Mouse (Mus musculus) limb, embryonic 15.5 days (tissue): ENCODE data around the gene Mmp19. TPM values are rescaled to one million over a fixed set of nuclear protein-coding genes. Genes with fewer than 3 reads are reported as not detected.

Experiments used
- ATAC-seq: fragments of 200-750 bp; cut with Nextera tagmentation; 2 replicates; pipeline ENCODE4 v1.8.0; 2017; ENCODE audit warnings: low read depth, moderate TSS enrichment; ENCODE audit not compliant: insufficient number of reproducible peaks, low FRiP score, low TSS enrichment
- H3K27ac ChIP-seq: fragments of 300-500 bp; sonication (generic); 2 replicates; pipeline ENCODE4 v1.5.1; 2015; ENCODE audit warnings: moderate library complexity, mild to moderate bottlenecking, inconsistent platforms
- H3K27me3 ChIP-seq: fragments of 300-500 bp; sonication (generic); 2 replicates; pipeline ENCODE4 v1.6.1; 2015; ENCODE audit warnings: inconsistent platforms
- H3K36me3 ChIP-seq: fragments of 300-500 bp; sonication (generic); 2 replicates; pipeline ENCODE4 v1.6.1; 2015; ENCODE audit warnings: inconsistent platforms
- H3K4me1 ChIP-seq: fragments of 300-500 bp; sonication (generic); 2 replicates; pipeline ENCODE4 v1.6.1; 2015; ENCODE audit warnings: inconsistent platforms
- H3K4me2 ChIP-seq: fragments of 300-500 bp; sonication (generic); 2 replicates; pipeline ENCODE4 v1.6.1; 2015; ENCODE audit warnings: mild to moderate bottlenecking, inconsistent platforms
- H3K4me3 ChIP-seq: fragments of 300-500 bp; sonication (generic); 2 replicates; pipeline ENCODE4 v1.5.1; 2015; ENCODE audit warnings: mild to moderate bottlenecking, inconsistent platforms
- H3K9ac ChIP-seq: fragments of 300-500 bp; sonication (generic); 2 replicates; pipeline ENCODE4 v1.6.1; 2015; ENCODE audit warnings: inconsistent platforms
- H3K9me3 ChIP-seq: fragments of 300-500 bp; sonication (generic); 2 replicates; pipeline ENCODE4 v1.6.1; 2016; ENCODE audit warnings: inconsistent platforms
- WGBS: fragments of 180-500 bp; shearing (Covaris S2); methylation state at CpG from one replicate; pipeline ENCODE4 v1.1.7; 2015; 5-methylcytosine and 5-hydroxymethylcytosine counted together
- polyA plus RNA-seq: library from polyadenylated mRNA; unstranded; fragments of >200 nt; fragmentation: Nextera tagmentation; extraction: Ambion mirVana; gene quantifications from 2 replicates; pipeline ENCODE4 v1.2.1, GENCODE M21; 2015

Mmp19 gene
- 1.7 and 2.5 TPM in 2 replicates for polyA plus RNA-seq

DNA sequence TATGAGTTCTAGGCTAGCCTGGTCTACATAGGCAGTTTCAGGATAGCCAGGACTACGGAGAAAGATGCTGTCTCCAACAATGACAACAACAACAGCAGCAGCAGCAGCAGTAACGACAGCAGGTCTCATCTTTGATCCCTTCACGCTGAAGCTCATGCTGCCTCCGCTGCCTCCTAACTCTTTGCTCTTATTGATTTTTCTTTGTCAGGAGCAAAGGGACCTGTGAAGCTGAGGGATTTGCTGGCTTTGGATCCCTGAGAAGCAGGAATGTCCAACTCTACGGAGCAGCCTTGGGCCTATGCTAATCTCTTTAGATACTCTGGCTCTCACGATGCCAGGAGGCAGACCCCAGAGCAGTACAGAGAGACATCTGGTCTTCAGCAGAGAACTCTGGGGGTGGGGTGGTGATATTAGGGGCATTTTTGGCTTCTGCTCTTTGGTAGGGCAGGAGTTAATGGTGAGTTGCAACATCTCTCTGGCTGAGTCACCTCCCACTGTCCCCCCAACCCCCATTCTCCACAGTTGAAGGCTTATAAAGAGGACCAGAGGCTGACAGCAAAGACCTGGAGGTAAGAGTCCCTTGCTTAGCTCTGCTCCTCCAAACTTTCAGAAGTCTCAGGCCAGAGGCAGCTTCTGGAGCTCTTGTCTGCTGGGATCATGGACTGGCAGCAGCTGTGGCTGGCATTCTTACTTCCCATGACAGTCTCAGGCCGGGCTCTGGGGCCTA, at the start of gene Mmp19:
Gene Mmp19, plus strand, starts transcription at position 513 of the 727 bp plus-strand sequence.
- Histone ChIP-seq H3K27ac (no peak within 1 kb of the TSS), H3K9ac (no peak within 1 kb of the TSS), H3K9me3 (no peaks in the 10 kb centered on the region), H3K4me3 (no peak within 1 kb of the TSS), H3K36me3 (no peaks in the 10 kb centered on the region), H3K27me3 (no peaks in the 10 kb centered on the region), H3K4me2 (no peak within 1 kb of the TSS), H3K4me1 (no peaks in the 10 kb centered on the region)
- 67% methylated on average over 7 of the region's 7 CpGs for WGBS
- no peak for ATAC-seq

DNA sequence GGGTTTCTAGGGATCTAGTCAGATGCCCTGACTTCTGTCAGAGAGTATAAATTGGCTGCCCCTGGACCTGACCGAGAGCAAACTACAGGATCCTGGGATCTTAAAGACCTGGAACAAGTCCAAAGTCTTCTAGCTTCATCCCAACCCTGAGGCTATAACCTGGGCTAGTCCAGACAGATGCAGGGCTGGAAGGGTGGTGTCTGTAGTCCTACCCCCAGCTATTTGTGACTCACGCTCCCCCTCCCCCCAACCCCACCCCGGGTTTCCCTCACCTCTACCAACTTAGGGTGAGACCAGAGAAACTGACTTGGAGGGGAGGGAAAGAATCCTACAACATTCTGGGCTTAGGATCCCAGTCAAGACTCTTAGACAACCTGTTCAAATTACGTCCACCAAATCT, 48.1 kb upstream of the Mmp19 start:
- no peak for ATAC-seq
- Histone ChIP-seq H3K36me3 (no peaks in the 10 kb centered on the region), H3K27me3 (0 out of 2 replicates have a peak, but pooled peaks cover 4% of the 10 kb centered on the region), H3K27ac (peak overlapping the region; percentile 33; the same call in 1 of the 2 replicates), H3K4me1 (peaks cover 26% of the 10 kb centered on the region), H3K9ac (0 out of 2 replicates have a peak overlapping the region, but pooled peaks have one; percentile 8), H3K4me2 (peak overlapping the region; percentile 63), H3K4me3 (peak overlapping the region; percentile 66), H3K9me3 (no peaks in the 10 kb centered on the region)
- 28% methylated on average over 4 of the region's 4 CpGs for WGBS

DNA sequence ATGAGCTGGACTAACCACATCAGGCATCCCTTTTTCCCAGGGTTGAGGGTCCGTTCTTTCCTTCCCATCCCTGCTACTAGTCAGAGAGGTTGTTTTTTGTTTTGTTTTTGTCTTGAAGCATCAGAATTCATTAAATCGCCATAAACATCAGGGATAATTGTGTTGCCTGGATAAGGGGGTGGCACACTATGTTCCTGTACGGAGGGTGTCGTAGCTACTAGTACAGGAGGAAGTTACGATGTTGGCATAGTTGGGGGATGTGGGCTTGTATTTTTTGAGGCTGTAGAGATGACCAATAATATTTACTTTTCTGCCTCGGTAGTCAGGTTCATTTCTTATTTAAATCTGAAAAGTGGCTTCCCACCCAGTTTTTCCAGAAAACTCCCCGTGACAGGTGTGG, 47.5 kb upstream of the Mmp19 start:
- peak overlapping the region; percentile 66 for H3K4me3 ChIP-seq
- H3K27ac ChIP-seq = peak overlapping the region; percentile 79; the same call in 1 of the 2 replicates
- no peaks in the 10 kb centered on the region for H3K9me3 ChIP-seq
- 5% methylated on average over 7 of the region's 7 CpGs for WGBS
- H3K27me3 ChIP-seq = 0 out of 2 replicates have a peak, but pooled peaks cover 4% of the 10 kb centered on the region
- H3K36me3 ChIP-seq = no peaks in the 10 kb centered on the region
- H3K4me2 ChIP-seq = peak overlapping the region; percentile 63
- no peak for ATAC-seq
- H3K9ac ChIP-seq = peak overlapping the region; percentile 62
- H3K4me1 ChIP-seq = peaks cover 24% of the 10 kb centered on the region

DNA sequence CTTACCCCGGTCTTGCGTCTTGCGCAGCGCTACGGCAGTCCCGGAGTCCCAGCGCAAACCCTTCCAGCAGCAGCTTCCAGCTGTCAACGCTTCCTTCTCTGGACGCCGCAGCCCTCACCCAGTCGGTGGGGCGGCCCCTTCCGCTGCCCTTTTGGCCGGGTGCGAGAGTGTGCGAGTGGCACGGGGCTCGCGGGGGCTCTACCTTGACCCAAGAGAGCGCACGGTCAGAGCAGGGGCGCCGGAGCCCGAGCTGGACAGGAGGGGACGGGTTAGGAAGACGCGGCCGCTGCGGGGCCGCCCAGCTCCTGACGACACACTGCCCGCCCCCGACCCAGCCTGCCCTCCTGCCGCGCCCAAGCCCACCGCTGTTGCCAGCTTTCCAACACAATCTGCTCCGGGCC, 46.9 kb upstream of the Mmp19 start:
- peak overlapping the region; percentile 79 for H3K27ac ChIP-seq
- peaks cover 24% of the 10 kb centered on the region for H3K4me1 ChIP-seq
- H3K4me3 ChIP-seq = peak overlapping the region; percentile 66
- H3K36me3 ChIP-seq = no peaks in the 10 kb centered on the region
- ATAC-seq = peak; percentile 64; the same call in 1 of the 2 replicates
- 0 out of 2 replicates have a peak, but pooled peaks cover 4% of the 10 kb centered on the region for H3K27me3 ChIP-seq
- H3K9me3 ChIP-seq = no peaks in the 10 kb centered on the region
- WGBS = under 1% methylated on average over 34 of the region's 37 CpGs
- H3K9ac ChIP-seq = peak overlapping the region; percentile 62
- peak overlapping the region; percentile 63 for H3K4me2 ChIP-seq

DNA sequence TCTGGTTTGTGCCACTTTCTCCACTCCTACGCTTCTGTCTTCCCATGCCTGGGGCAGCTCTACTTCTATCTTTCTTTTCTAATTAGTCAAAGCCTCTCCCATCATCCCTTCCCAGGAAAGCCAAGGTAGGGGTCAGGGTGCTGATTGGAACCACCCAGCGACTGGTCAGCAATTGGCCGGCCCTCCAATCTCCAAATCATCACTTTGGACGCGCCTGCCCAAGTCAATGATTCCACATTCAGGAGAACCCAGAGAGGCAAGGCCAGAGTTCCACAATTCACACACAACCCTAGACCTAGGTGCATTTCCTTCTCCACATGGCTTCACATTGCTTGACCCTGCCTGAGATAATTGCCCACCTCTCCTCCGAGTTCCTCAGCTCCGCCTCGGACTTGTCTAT, 46.5 kb upstream of the Mmp19 start:
- WGBS = 22% methylated on average over 8 of the region's 8 CpGs
- Histone ChIP-seq H3K4me2 (peak overlapping the region; percentile 63), H3K9me3 (no peaks in the 10 kb centered on the region), H3K36me3 (no peaks in the 10 kb centered on the region), H3K27me3 (0 out of 2 replicates have a peak, but pooled peaks cover 4% of the 10 kb centered on the region), H3K9ac (peak overlapping the region; percentile 62), H3K4me3 (peak overlapping the region; percentile 66), H3K27ac (peak overlapping the region; percentile 79), H3K4me1 (peaks cover 26% of the 10 kb centered on the region)
- no peak for ATAC-seq

DNA sequence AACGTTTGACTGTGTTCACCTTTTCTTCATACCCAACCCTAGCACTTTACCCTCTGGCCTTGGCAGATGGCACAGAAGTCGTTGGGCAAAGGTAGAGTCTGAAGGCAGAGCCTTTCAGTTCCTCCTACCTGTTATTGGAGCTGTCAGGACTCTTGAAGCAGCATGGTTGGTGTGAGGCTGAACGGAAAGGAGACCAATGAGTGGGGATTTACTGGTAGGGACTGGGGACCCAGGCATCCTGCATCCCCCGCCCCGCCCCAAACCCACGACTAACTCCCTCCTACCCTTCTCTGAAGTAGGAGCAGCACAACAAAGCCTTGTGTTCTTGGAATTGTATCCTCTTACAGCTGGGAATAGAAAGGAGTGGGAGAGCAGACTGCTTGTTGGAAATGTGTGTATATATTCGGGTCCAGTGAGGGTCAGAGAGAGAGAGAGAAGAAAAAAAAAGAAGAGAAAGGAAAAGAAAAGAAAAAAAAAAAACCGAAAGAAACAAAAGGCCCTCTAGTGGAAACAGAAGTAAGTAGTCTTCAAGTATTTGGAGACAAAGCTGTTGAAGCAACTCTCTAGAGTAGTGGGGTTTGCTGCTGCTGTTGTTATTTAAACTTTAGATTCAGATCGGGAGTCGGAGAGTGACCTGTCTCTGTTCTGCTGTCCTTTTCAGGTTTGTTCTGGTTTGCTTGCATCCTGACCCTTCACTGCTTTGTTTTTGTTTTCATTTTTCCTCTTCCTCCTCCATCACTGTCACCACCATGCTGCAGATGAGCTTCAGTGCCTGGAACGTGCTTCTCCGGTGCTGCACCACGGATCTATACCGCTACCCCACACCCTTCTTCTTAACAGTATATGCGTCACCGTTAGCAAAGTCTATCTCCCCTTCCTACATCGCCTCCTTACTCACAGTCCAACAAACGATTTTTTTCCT, 45.8 kb upstream of the Mmp19 start, which contains the start of gene Dgka:
Gene Dgka, minus strand, starts transcription at position 176 of the 922 bp plus-strand sequence.
- Histone ChIP-seq H3K36me3 (no peaks in the 10 kb centered on the region), H3K4me2 (peak within 1 kb of the TSS; percentile 63), H3K4me1 (peaks cover 33% of the 10 kb centered on the region), H3K27me3 (0 out of 2 replicates have a peak, but pooled peaks cover 4% of the 10 kb centered on the region), H3K9me3 (no peaks in the 10 kb centered on the region), H3K9ac (peak within 1 kb of the TSS; percentile 62), H3K27ac (peak within 1 kb of the TSS; percentile 79), H3K4me3 (peak within 1 kb of the TSS; percentile 66)
- 25% methylated on average over 18 of the region's 18 CpGs for WGBS
- no peak for ATAC-seq

DNA sequence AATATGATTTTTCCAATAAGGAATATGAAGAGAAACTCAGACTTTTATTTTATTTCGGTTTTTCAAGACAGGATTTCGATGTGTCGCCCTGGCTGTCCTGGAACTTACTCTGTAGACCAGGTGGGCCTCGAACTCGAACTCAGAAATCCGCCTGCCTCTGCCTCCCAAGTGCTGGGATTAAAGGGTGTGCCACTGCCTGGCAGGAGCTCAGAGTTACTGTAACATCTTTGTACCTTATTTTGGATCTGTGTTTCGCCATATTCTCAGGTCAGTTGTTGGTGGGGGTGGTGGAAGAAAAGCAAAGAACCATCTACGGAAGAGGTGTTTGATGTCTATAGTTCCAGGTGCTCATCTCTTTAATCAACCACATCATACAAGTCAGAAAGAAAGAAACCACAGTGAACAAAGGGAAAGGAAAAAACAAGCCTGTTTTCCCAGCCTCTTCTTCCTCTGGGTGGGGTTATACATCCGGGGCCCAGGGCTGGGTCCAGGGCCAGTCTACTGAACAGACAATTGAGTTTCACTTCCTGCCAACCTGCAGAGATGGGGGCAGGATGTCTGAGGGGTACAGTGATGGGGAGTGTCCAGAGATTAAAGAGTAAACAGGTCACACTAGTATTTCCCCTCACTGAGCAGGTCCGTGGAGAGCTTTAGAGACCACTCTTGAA, 44.6 kb upstream of the Mmp19 start:
- WGBS = 90% methylated on average over 10 of the region's 10 CpGs
- ATAC-seq = no peak
- H3K27ac ChIP-seq = no peak overlapping the region

DNA sequence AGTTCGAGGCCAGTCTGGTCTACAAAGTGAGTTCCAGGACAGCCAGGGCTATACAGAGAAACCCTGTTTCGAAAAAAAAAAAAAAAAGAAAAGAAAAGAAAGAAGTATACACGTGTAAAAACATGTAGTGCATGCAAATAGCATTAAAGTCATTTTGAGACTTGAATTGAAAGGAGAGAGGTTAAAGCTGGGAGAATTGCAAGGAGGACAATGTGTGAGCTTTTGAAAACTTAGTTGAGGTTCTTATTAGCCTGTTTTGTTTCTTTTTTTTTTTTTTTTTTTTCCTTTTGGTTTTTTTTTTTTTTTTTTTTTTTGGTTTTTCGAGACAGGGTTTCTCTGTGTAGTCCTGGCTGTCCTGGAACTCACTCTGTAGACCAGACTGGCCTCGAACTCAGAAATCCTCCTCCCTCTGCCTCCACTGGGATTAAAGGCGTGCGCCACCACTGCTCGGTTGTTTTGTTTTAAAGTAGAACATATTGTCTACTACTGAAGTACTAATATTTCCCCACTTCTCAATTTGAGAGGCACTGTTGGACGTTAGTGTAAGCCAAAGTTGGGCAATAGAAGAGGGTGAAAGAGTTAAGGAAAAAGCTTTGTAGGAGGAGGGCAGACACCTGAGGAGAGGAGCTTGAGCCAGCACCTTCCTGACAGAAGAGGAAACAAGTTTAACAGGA, 43.6 kb upstream of the Mmp19 start:
- H3K27ac ChIP-seq = peak overlapping the region; percentile 97
- H3K36me3 ChIP-seq = no peaks in the 10 kb centered on the region
- H3K4me2 ChIP-seq = peak overlapping the region; percentile 83
- 29% methylated on average over 9 of the region's 9 CpGs for WGBS
- no peak for ATAC-seq
- 0 out of 2 replicates have a peak, but pooled peaks cover 4% of the 10 kb centered on the region for H3K27me3 ChIP-seq
- peak overlapping the region; percentile 78 for H3K4me3 ChIP-seq
- H3K9ac ChIP-seq = peak overlapping the region; percentile 72
- peaks cover 34% of the 10 kb centered on the region for H3K4me1 ChIP-seq
- no peaks in the 10 kb centered on the region for H3K9me3 ChIP-seq

More for the DNA sequence above, 44.6 kb upstream of the Mmp19 start:
- no peak overlapping the region for H3K9ac ChIP-seq
- H3K27me3 ChIP-seq = 0 out of 2 replicates have a peak, but pooled peaks cover 4% of the 10 kb centered on the region
- H3K36me3 ChIP-seq = no peaks in the 10 kb centered on the region
- no peaks in the 10 kb centered on the region for H3K9me3 ChIP-seq
- peaks cover 34% of the 10 kb centered on the region for H3K4me1 ChIP-seq
- no peak overlapping the region for H3K4me3 ChIP-seq
- H3K4me2 ChIP-seq = no peak overlapping the region

DNA sequence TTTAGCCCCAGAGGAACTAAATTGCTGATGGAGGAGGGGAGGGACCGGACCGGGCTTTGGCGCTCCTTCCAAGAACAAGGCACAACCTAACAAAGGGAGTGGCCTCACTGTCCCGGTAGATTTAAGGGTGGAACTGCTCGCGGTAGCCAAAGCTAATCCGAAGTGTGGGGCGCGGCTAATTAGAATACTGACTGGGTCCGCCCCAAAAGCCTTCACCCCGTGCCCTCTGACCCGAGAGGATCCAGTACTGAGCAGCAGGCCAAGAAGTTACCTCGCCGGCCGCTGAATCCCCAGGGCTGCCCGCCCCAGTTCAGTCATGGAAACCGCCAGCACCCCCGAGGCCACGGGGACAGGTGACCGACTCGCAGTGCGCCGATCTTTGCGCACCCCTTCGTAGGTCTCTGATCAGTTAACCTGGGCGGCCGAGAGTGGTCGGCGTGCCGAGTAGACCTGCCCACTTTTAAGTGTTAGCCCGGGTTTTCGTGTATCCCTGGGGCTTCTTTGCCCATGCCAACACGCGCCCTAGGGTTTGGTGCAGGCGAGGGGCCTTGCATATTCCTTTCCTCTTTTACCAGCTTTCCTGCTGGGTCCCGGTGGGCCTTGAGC, 43.0 kb upstream of the Mmp19 start, which contains the start of gene Pym1:
Gene Pym1, plus strand, starts transcription at position 244 of the 606 bp plus-strand sequence.
- H3K4me3 ChIP-seq = peak within 1 kb of the TSS; percentile 78
- peak within 1 kb of the TSS; percentile 83 for H3K4me2 ChIP-seq
- peak within 1 kb of the TSS; percentile 72 for H3K9ac ChIP-seq
- H3K27ac ChIP-seq = peak within 1 kb of the TSS; percentile 97
- H3K36me3 ChIP-seq = peaks cover 4% of the 10 kb centered on the region; the same call in 1 of the 2 replicates
- no peaks in the 10 kb centered on the region for H3K9me3 ChIP-seq
- WGBS = under 1% methylated on average over 36 of the region's 36 CpGs
- ATAC-seq = peak; percentile 17
- peaks cover 32% of the 10 kb centered on the region for H3K4me1 ChIP-seq
- no peaks in the 10 kb centered on the region for H3K27me3 ChIP-seq

DNA sequence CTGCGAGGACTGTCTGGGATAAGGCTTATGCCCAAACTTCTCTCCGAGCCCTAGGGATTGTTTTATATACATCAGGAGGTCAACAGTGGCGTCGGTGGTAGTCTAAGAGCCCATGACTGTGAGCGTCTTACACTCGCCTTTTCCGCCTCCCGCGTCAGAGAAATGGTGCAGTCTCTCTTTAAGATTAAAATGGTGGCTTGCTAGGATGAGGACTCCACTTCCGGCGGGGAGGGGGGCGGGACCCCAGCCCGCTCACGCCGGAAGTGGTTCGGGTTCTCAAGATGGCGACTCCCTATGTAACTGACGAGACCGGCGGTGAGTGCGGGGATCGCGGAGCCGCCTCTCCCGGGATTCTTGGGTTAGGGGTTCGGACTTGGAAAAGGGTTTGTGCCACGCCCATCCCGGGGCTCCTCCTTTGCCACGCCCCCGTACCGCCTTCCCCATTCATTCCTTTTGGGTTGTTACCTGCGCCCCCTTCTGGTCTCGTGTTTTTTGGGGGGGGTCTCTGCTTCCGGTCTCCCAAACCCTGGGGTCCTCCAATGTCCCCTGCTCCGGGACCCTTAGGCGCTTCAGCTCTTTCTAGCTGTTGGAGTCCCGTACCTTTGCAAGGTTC, 42.4 kb upstream of the Mmp19 start:
- Histone ChIP-seq H3K27me3 (no peaks in the 10 kb centered on the region), H3K4me1 (peaks cover 27% of the 10 kb centered on the region), H3K4me2 (peak overlapping the region; percentile 83), H3K4me3 (peak overlapping the region; percentile 78), H3K9me3 (no peaks in the 10 kb centered on the region), H3K9ac (peak overlapping the region; percentile 72), H3K36me3 (peaks cover 4% of the 10 kb centered on the region; the same call in 1 of the 2 replicates), H3K27ac (peak overlapping the region; percentile 97)
- under 1% methylated on average over 37 of the region's 37 CpGs for WGBS
- ATAC-seq = peak; percentile 87
